Mouse (Mus musculus) hindbrain, embryonic 14.5 days (tissue): Measurements from ENCODE around the gene Prdm10. TPM values are rescaled to one million over a fixed set of nuclear protein-coding genes. Genes with fewer than 3 reads are reported as not detected.

Source experiments
- ATAC-seq: fragments of 200-750 bp; cut with Nextera tagmentation; 2 replicates; pipeline ENCODE4 v1.8.0; 2017; ENCODE audit warnings: moderate number of reproducible peaks, mild to moderate bottlenecking, moderate TSS enrichment, moderate library complexity; ENCODE audit not compliant: low FRiP score
- DNase-seq: peaks from one replicate; pipeline ENCODE4 v3.0.0-alpha.2; 2015; ENCODE audit warnings: low spot score
- H3K27ac ChIP-seq: fragments of 300-500 bp; sonication (generic); 2 replicates; pipeline ENCODE4 v1.5.1; 2014; ENCODE audit warnings: mild to moderate bottlenecking, moderate library complexity
- H3K27me3 ChIP-seq: fragments of 300-500 bp; sonication (generic); 2 replicates; pipeline ENCODE4 v1.6.1; 2014; ENCODE audit warnings: mild to moderate bottlenecking, low read length, mixed read lengths; ENCODE audit not compliant: control insufficient read depth, insufficient read depth
- H3K36me3 ChIP-seq: fragments of 300-500 bp; sonication (generic); replicated peaks from 2 replicates; pipeline ENCODE4 v1.6.1; 2014; ENCODE audit not compliant: control insufficient read depth, insufficient read depth
- H3K4me1 ChIP-seq: fragments of 300-500 bp; sonication (generic); replicated peaks from 2 replicates; pipeline ENCODE4 v1.6.1; 2014; ENCODE audit warnings: antibody characterized with exemption, low read length, mixed read lengths; ENCODE audit not compliant: control insufficient read depth, insufficient read depth
- H3K4me2 ChIP-seq: fragments of 300-500 bp; sonication (generic); replicated peaks from 2 replicates; pipeline ENCODE4 v1.6.1; 2014; ENCODE audit warnings: mild to moderate bottlenecking, moderate library complexity
- H3K4me3 ChIP-seq: fragments of 300-500 bp; sonication (generic); replicated peaks from 2 replicates; pipeline ENCODE4 v1.5.1; 2014; ENCODE audit warnings: mild to moderate bottlenecking, low read length
- H3K9ac ChIP-seq: fragments of 300-500 bp; sonication (generic); 2 replicates; pipeline ENCODE4 v1.6.1; 2014
- H3K9me3 ChIP-seq: fragments of 300-500 bp; sonication (generic); 2 replicates; pipeline ENCODE4 v1.6.1; 2016; ENCODE audit warnings: low read length; ENCODE audit not compliant: control insufficient read depth
- WGBS: fragments of 180-500 bp; shearing (Covaris S2); extraction: QIAGEN DNeasy Blood & Tissue Kit; methylation state at CpG from one replicate; pipeline ENCODE4 v1.1.7; 2014; 5-methylcytosine and 5-hydroxymethylcytosine counted together
- polyA plus RNA-seq: library from polyadenylated mRNA; unstranded; fragments of >200 nt; fragmentation: Nextera tagmentation; extraction: Ambion mirVana; gene quantifications from 2 replicates; pipeline ENCODE4 v1.2.1, GENCODE M21; 2014

Prdm10 gene
- polyA plus RNA-seq: 7.9 and 9.7 TPM in 2 replicates

DNA sequence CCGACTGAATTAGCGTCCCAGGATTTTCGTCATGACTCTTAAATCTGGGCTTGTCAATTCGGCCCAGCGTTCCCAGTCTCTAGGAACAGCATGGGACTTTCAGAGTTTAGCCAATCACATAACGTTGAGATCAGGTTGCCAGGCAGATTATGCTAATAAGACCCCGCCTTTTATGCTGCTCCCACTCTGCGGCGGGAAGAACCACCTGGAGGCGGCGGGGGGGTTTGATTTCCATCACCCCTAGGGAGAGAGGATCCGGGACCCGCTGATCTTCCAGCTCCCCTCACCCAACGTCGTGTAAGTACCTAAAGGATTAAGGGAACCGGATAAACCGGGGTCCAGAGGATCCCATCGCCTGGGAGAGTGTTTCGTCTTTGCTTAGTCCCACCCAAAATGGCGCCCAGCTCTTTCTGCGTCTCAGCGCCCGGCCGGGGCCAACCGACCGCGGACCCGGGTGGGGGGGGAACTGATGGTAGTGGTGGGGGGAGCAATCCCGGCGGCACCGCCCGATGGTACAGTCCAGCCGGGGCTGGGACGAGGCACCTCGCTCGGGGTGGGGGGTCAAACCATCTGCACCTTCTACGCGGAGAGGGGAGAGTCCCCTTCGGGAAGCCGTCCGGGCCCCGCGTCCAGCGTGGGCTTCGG, at the start of gene Prdm10:
Gene Prdm10, plus strand, starts transcription at position 173 of the 645 bp plus-strand sequence.
- Histone ChIP-seq H3K36me3 (no peaks in the 10 kb centered on the region), H3K4me1 (peaks cover 16% of the 10 kb centered on the region), H3K27me3 (no peaks in the 10 kb centered on the region), H3K4me2 (peak within 1 kb of the TSS; percentile 76), H3K27ac (peak within 1 kb of the TSS; percentile 100), H3K4me3 (peak within 1 kb of the TSS; percentile 74), H3K9me3 (no peaks in the 10 kb centered on the region), H3K9ac (peak within 1 kb of the TSS; percentile 97)
- DNase-seq (peak; percentile 95), ATAC-seq (peak; percentile 94)
- WGBS: under 1% methylated on average over 44 of the region's 45 CpGs

DNA sequence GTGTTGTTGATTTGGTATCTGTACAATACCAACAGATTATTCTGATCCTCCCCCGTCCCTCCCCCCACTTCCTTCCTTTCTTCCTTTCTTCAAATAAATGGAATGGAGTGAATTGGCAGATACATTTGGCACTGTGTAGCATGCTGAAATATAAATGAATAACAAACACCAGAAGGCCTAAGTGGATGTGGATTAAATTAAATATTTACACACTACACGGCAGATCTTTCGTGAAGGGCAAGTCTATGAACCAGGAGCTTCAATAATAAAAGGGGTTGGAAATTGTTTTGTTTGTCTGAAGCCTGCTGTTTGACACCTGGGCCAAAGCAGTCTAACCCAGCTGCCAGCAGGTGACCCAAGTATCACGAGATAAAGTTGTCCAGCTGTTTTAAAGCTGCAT, 45.3 kb upstream of the Prdm10 start:
- Histone ChIP-seq H3K27me3 (no peaks in the 10 kb centered on the region), H3K36me3 (no peaks in the 10 kb centered on the region), H3K27ac (no peak overlapping the region), H3K9me3 (no peaks in the 10 kb centered on the region), H3K4me1 (peaks cover 7% of the 10 kb centered on the region; the same call in 1 of the 2 replicates), H3K9ac (no peak overlapping the region), H3K4me3 (no peak overlapping the region), H3K4me2 (no peak overlapping the region)
- ATAC-seq: no peak
- 57% methylated on average over 4 of the region's 4 CpGs for WGBS
- DNase-seq: no peak

DNA sequence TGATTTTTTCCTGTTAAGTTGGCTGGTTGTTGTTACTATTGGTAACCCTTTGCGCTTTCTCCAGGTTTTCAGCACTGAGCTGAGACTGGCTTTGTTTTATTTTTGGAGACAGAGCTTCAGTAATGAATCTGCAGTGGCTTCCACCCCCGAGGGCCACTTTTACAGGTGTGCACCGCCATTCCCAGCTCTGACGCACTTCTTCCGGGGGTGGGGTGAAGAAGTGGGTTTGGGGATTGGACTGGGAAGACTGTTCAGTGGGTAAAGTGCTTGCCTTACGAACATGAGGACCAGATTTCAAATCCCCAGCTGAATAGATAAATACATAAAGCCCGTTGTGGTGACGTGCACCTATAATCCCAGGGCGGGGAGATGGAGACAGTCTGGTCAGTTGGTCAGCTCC, 44.8 kb upstream of the Prdm10 start:
- no peak for ATAC-seq
- Histone ChIP-seq H3K36me3 (no peaks in the 10 kb centered on the region), H3K27me3 (no peaks in the 10 kb centered on the region), H3K4me1 (peaks cover 7% of the 10 kb centered on the region; the same call in 1 of the 2 replicates), H3K9me3 (no peaks in the 10 kb centered on the region), H3K4me3 (no peak overlapping the region), H3K4me2 (no peak overlapping the region), H3K9ac (no peak overlapping the region), H3K27ac (no peak overlapping the region)
- DNase-seq: no peak
- 89% methylated on average over 9 of the region's 9 CpGs for WGBS

DNA sequence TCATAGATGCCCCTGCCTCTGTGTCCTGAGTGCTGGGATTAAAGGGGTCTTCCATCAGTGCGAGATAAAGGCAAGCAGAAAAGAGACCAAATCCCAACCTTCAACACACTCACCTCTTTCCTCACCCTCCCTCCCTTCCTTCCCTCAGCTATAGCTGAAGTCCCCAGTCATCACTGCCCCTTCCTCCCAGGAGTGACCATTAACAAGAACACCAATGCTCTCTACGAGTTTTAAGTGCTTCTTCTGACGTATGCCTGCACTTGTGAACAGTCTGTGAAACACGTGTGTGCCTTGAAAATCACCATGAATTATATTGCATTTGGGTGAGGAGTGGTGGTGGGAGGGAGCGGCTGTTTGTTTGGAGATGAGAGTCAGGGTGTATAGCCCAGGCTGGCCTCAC, 44.3 kb upstream of the Prdm10 start:
- Histone ChIP-seq H3K9me3 (no peaks in the 10 kb centered on the region), H3K27me3 (no peaks in the 10 kb centered on the region), H3K4me3 (no peak overlapping the region), H3K4me1 (peaks cover 7% of the 10 kb centered on the region; the same call in 1 of the 2 replicates), H3K4me2 (no peak overlapping the region), H3K36me3 (no peaks in the 10 kb centered on the region), H3K27ac (no peak overlapping the region), H3K9ac (no peak overlapping the region)
- 78% methylated on average over 5 of the region's 5 CpGs for WGBS
- ATAC-seq (no peak), DNase-seq (no peak)

DNA sequence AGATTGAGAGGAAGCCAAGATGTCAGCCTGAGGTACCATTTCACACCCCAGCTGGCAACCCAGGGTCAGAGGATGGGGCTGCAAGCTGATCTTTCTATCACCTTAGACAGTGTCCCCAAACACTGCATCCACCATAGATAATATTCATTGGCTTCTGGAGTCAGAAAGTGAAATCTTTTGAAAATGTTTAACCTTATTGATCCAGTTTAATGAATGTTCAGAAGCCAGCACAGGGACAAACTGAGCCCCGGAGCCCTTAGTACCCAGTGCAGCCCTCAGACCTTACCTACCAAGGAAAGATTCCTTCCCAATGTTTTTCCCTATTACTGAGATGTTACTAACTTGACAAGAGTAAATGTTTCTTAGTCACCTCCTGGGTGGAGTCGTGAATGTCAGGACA, 41.8 kb upstream of the Prdm10 start:
- Histone ChIP-seq H3K9me3 (no peaks in the 10 kb centered on the region), H3K4me2 (no peak overlapping the region), H3K27me3 (no peaks in the 10 kb centered on the region), H3K9ac (no peak overlapping the region), H3K4me3 (no peak overlapping the region), H3K27ac (no peak overlapping the region), H3K4me1 (no peaks in the 10 kb centered on the region), H3K36me3 (no peaks in the 10 kb centered on the region)
- ATAC-seq (no peak), DNase-seq (no peak)
- 82% methylated on average over 2 of the region's 2 CpGs for WGBS

DNA sequence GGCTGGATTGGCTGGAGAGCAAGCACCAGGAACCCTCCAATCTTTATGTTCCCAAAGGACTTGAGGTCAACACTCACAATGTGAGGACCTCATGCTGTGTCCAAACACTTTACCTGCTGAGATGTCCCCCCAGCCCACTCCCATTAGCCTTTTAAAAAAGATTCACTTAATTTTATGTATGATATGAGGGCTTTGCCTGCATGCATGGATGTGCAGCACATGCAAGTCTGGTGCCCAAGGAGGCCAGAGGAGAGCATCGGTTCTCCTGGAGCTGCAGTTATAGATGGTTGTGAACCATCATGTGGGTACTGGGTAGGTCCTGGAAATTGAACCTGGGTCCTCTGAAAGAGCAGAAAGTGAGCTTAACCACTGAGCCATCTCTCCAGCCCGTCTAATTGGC, 40.8 kb upstream of the Prdm10 start:
- H3K36me3 ChIP-seq: no peaks in the 10 kb centered on the region
- no peak for DNase-seq
- H3K4me3 ChIP-seq: no peak overlapping the region
- no peak overlapping the region for H3K4me2 ChIP-seq
- no peaks in the 10 kb centered on the region for H3K9me3 ChIP-seq
- ATAC-seq: no peak
- no peak overlapping the region for H3K9ac ChIP-seq
- H3K4me1 ChIP-seq: no peaks in the 10 kb centered on the region
- H3K27me3 ChIP-seq: no peaks in the 10 kb centered on the region
- 91% methylated on average over 2 of the region's 2 CpGs for WGBS
- H3K27ac ChIP-seq: no peak overlapping the region

DNA sequence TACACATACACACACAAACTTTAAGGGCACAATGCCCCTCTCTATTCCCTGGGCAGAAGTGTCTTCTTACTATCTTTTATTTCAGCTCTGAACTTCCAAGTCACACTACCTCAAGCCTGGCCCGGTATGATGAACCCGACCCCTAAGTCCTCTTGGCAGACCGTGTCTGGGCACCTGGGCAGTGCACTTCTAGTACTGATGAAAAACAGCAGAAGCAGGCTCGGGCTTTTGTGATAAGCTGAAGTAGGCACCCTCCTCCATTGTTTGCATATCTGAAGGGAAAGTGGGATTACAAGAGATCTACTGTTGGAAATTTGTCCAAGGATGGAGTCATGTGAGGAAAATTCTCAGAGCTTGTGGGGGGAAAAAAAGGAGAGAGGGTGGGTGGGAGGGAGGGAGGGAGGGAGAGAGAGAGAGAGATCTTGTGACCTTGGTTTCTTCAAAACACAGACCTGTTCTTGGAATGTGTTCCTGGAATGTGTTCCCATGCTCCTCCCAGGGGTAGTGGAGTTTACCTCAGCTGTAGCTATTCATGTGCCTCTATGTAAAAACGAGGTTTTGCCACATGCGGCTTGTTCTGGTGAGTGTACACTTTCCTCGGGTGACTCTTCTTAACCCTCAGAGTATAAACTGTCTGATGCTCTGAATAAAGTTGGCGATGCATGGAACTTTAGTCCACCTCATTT, 39.7 kb upstream of the Prdm10 start:
- no peaks in the 10 kb centered on the region for H3K27me3 ChIP-seq
- H3K9me3 ChIP-seq: no peaks in the 10 kb centered on the region
- no peak for ATAC-seq
- H3K36me3 ChIP-seq: no peaks in the 10 kb centered on the region
- no peak overlapping the region for H3K27ac ChIP-seq
- no peak overlapping the region for H3K4me2 ChIP-seq
- WGBS: 87% methylated on average over 8 of the region's 8 CpGs
- no peaks in the 10 kb centered on the region for H3K4me1 ChIP-seq
- no peak for DNase-seq
- no peak overlapping the region for H3K4me3 ChIP-seq
- no peak overlapping the region for H3K9ac ChIP-seq

DNA sequence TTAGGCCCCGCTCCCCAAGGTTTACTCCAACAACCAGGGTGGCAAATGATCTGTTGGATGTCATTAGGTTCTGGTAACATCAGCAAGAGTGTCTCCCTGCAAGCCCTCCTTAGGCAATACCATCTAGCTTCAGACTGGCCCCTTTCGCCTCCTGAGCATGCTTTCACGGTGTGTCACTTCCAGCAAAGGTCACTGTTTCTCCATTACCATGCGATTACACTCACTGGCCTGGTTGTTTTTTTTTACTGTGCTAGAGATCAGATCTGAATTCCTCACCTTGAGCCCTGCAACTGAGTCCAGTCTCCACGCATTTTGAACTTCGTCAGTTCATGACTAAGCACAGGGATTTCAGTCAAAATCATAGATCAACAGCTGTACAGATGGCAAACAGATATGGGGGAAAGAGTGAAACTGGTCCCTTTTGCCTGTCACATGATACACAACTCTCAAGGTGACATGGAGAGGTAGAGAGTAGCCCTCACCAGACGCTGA, 39.1 kb upstream of the Prdm10 start:
- ATAC-seq (no peak), DNase-seq (no peak)
- Histone ChIP-seq H3K9ac (no peak overlapping the region), H3K27me3 (no peaks in the 10 kb centered on the region), H3K4me2 (no peak overlapping the region), H3K9me3 (no peaks in the 10 kb centered on the region), H3K4me3 (no peak overlapping the region), H3K4me1 (no peaks in the 10 kb centered on the region), H3K36me3 (no peaks in the 10 kb centered on the region), H3K27ac (no peak overlapping the region)
- WGBS: 91% methylated on average over 7 of the region's 7 CpGs

DNA sequence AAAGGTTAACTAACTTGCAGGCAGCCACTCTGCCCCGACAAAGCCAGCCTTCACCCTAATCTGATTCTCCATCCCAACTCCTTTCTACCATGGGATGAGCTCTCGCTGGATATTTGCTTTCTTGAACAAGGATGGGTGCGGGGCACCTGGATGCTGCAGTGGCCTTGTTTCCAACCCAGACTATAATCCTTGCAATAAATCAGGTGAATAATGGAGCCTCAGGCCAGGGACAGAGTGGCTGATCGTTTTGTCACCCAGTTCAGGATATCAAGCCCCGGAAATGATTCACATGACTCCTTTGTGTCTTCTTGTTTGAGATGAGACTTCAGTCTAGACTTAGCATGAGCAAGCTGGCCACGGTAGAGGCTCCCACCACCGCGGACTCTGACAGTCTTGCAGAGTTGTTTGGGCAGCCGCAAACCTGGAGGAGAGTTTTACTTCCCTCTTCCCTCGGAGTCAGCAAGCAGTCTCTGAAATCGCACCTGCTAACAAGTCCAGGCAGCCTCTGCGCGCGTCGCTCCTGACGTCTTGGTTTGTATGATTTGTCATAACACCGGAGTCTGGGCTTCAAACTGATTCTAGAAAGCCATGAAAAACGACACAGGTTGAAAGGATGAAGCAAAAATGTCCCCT, 36.9 kb upstream of the Prdm10 start:
- 73% methylated on average over 18 of the region's 18 CpGs for WGBS
- no peak for DNase-seq
- Histone ChIP-seq H3K9ac (no peak overlapping the region), H3K4me1 (no peaks in the 10 kb centered on the region), H3K4me2 (no peak overlapping the region), H3K27me3 (no peaks in the 10 kb centered on the region), H3K4me3 (no peak overlapping the region), H3K27ac (no peak overlapping the region), H3K9me3 (no peaks in the 10 kb centered on the region), H3K36me3 (no peaks in the 10 kb centered on the region)
- no peak for ATAC-seq
